Mouse (Mus musculus) stomach, postnatal 0 days (tissue): ENCODE measurements at regions not wholly inside any gene's neighbourhood (a gene's known extent, or its start where the extent isn't known, plus 50 kb on each side); places are given as distances from the start of the nearest gene placed in this dataset.

ENCODE experiments used
- CTCF ChIP-seq: IDR thresholded peaks from 2 replicates; pipeline ENCODE4 v1.5.1; 2016; ENCODE audit warnings: antibody characterized with exemption, low read depth, mild to moderate bottlenecking, moderate library complexity
- EP300 ChIP-seq: optimal IDR thresholded peaks from 2 replicates; pipeline ENCODE3; 2016; ENCODE audit warnings: antibody characterized with exemption

DNA sequence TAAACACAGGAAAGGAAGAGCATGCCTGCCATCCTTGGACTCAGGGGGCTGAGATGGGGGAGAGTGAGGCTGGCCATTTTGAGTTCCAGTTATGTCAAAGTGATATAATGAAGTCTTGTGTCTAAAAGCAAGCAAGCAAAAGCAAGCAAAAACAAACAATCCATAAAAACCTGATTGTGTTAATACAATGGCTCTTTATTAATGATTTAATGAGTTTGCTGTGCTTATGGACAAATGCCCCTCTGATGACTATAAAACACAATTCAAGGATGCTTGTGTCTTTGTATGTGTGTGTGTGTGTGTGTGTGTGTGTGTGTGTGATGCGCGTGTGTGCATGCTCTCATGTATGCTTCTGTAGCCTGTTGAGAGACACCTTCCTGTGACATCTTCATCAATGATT lies 1114.3 kb upstream of the Gje1 start:
- TF ChIP-seq CTCF: no peak
- TF ChIP-seq EP300: no peak
